Mouse (Mus musculus) embryonic facial prominence, embryonic 11.5 days (tissue): ENCODE results near the gene Fbxo31. TPM values are rescaled to one million over a fixed set of nuclear protein-coding genes. Genes with fewer than 3 reads are reported as not detected.
"Not testable (repeated sequence)": the region's sequence is repeated elsewhere in the genome, so short reads cannot be mapped to it uniquely, and the experiment has no call there.

ENCODE experiments used
- ATAC-seq: fragments of 200-750 bp; cut with Nextera tagmentation; replicated peaks from 2 replicates; pipeline ENCODE4 v1.8.0; 2017; ENCODE audit warnings: low read depth; ENCODE audit not compliant: insufficient number of reproducible peaks, low FRiP score, low TSS enrichment
- DNase-seq: peaks from one replicate; pipeline ENCODE4 v3.0.0-alpha.2; 2015; ENCODE audit warnings: low spot score
- H3K27ac ChIP-seq: fragments of 300-500 bp; sonication (generic); replicated peaks from 2 replicates; pipeline ENCODE4 v1.5.1; 2014; ENCODE audit warnings: mild to moderate bottlenecking, low read depth, low read length, control low read depth
- H3K27me3 ChIP-seq: fragments of 300-500 bp; sonication (generic); 2 replicates; pipeline ENCODE4 v1.6.1; 2014; ENCODE audit warnings: mild to moderate bottlenecking, low read length, moderate library complexity, mixed read lengths; ENCODE audit not compliant: control insufficient read depth, insufficient read depth
- H3K36me3 ChIP-seq: fragments of 300-500 bp; sonication (generic); replicated peaks from 2 replicates; pipeline ENCODE4 v1.6.1; 2014; ENCODE audit warnings: low read depth, mild to moderate bottlenecking, low read length, moderate library complexity, mixed read lengths; ENCODE audit not compliant: control insufficient read depth, insufficient read depth
- H3K4me1 ChIP-seq: fragments of 300-500 bp; sonication (generic); 2 replicates; pipeline ENCODE4 v1.6.1; 2014; ENCODE audit warnings: low read length, mixed read lengths; ENCODE audit not compliant: control insufficient read depth, insufficient read depth
- H3K4me2 ChIP-seq: fragments of 300-500 bp; sonication (generic); 2 replicates; pipeline ENCODE4 v1.6.1; 2014; ENCODE audit warnings: low read depth, mild to moderate bottlenecking, control low read depth, low read length, moderate library complexity
- H3K4me3 ChIP-seq: fragments of 300-500 bp; sonication (generic); 2 replicates; pipeline ENCODE4 v1.5.1; 2014; ENCODE audit warnings: low read depth, low read length, control low read depth
- H3K9ac ChIP-seq: fragments of 300-500 bp; sonication (generic); replicated peaks from 2 replicates; pipeline ENCODE4 v1.6.1; 2014; ENCODE audit warnings: mild to moderate bottlenecking, control low read depth, low read length
- H3K9me3 ChIP-seq: fragments of 300-500 bp; sonication (generic); replicated peaks from 2 replicates; pipeline ENCODE4 v1.6.1; 2016; ENCODE audit warnings: mild to moderate bottlenecking, low read length, inconsistent platforms, mixed read lengths; ENCODE audit not compliant: control insufficient read depth
- WGBS: fragments of 180-500 bp; shearing (Covaris S2); extraction: QIAGEN DNeasy Blood & Tissue Kit; methylation state at CpG from one replicate; pipeline ENCODE4 v1.1.7; 2014; 5-methylcytosine and 5-hydroxymethylcytosine counted together
- polyA plus RNA-seq: library from polyadenylated mRNA; unstranded; fragments of >200 nt; fragmentation: Nextera tagmentation; extraction: Ambion mirVana; gene quantifications from 2 replicates; pipeline ENCODE4 v1.2.1, GENCODE M21; 2014

Gene Fbxo31
- polyA plus RNA-seq, 1 experiment from 2014 or later: 12.9 TPM

DNA sequence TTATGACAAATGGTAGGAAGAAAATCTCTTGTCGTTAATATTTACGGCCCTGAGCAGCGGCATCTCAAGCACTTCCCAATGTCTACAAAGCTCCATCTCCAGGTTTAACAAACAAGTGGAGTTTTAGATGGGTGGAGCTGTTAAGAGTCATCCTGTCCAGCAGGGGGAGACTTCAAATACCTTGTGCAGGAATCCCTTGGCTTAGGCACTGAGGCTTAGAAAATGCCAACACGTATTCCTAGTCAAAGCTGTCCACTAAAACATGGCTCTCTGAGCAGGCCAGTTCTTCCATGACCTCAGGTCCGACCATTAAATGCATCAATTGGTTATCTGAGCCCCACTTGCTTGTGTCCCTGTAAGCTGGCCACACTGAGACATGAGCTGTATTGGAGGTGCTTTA lies 29.1 kb upstream of the Fbxo31 start:
- H3K9me3 ChIP-seq: no peaks in the 10 kb centered on the region
- no peak overlapping the region for H3K4me2 ChIP-seq
- no peak overlapping the region for H3K4me3 ChIP-seq
- DNase-seq (no peak), ATAC-seq (no peak)
- H3K27ac ChIP-seq: no peak overlapping the region
- no peaks in the 10 kb centered on the region for H3K27me3 ChIP-seq
- H3K36me3 ChIP-seq: peaks cover 12% of the 10 kb centered on the region
- H3K4me1 ChIP-seq: no peaks in the 10 kb centered on the region
- H3K9ac ChIP-seq: no peak overlapping the region
- WGBS: 87% methylated on average over 5 of the region's 5 CpGs

DNA sequence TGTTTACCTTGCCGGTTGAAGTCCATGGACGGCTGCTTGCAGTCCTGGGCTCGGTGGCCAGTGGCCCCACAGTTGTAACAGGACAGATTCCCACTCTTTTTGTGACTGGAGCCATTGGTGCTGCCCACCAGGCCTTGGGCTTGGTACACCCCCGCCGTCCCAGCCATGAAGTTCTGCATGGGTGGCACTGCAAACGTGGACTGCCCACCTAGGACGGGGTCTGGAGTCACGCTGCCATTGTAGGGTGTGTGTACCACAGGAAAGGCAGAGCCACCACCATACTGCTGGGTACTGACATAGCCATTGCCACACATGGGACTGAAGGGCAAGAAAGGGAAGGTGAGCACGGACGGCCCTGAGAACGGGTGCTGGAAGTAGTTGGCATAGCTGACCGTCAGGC lies 25.2 kb upstream of the Fbxo31 start:
- H3K27ac ChIP-seq: no peak overlapping the region
- no peak overlapping the region for H3K4me2 ChIP-seq
- DNase-seq (no peak), ATAC-seq (no peak)
- no peak overlapping the region for H3K9ac ChIP-seq
- 95% methylated on average over 12 of the region's 12 CpGs for WGBS
- H3K4me1 ChIP-seq: no peaks in the 10 kb centered on the region
- no peaks in the 10 kb centered on the region for H3K9me3 ChIP-seq
- H3K4me3 ChIP-seq: no peak overlapping the region
- no peaks in the 10 kb centered on the region for H3K27me3 ChIP-seq
- peaks cover 19% of the 10 kb centered on the region for H3K36me3 ChIP-seq

DNA sequence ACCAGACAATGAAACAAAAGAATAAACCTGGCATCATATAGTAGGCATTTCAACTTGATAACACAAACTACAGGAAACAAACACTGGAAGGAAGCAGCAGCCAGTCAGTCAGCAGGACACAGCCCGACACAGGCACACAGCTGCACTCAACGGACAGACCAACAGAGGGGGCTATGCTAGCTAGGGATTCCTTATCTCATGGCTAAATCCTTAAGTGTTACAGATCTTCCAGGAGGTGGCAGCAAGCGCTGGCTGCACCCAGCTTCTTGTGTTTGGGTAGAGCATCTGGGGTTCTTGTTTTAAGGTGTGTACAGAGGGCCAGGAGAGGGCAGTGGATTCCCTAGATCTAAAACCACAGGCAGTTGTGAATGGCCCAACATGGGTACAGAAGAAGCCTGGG lies 24.3 kb upstream of the Fbxo31 start:
- no peaks in the 10 kb centered on the region for H3K27me3 ChIP-seq
- no peaks in the 10 kb centered on the region for H3K4me1 ChIP-seq
- no peak overlapping the region for H3K27ac ChIP-seq
- H3K36me3 ChIP-seq: peaks cover 16% of the 10 kb centered on the region
- peak; percentile 77 for DNase-seq
- 33% methylated on average over 3 of the region's 3 CpGs for WGBS
- ATAC-seq: no peak
- no peak overlapping the region for H3K4me2 ChIP-seq
- no peak overlapping the region for H3K4me3 ChIP-seq
- no peak overlapping the region for H3K9ac ChIP-seq
- no peaks in the 10 kb centered on the region for H3K9me3 ChIP-seq

DNA sequence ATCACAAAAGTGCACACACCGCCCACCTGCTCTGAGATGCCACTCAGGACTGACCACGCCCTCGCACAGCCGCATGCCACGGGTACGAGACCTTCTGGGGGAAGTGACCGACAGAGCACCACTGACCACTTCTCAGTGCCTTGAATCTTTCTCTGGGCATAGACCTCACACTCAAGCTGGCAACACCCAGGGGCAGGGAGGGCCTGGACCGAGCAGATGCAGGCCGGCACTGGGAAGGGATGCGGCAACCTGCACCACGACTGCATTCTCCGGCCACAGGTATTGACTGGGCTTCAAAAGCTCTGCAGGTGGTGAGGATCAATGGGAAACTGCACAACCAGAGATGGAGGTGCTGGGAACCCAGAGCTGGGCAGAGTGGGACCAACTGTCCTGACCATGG lies 23.8 kb upstream of the Fbxo31 start:
- H3K9ac ChIP-seq: no peak overlapping the region
- H3K36me3 ChIP-seq: peaks cover 16% of the 10 kb centered on the region
- no peaks in the 10 kb centered on the region for H3K4me1 ChIP-seq
- no peak overlapping the region for H3K4me2 ChIP-seq
- WGBS: 94% methylated on average over 12 of the region's 12 CpGs
- H3K9me3 ChIP-seq: no peaks in the 10 kb centered on the region
- H3K4me3 ChIP-seq: no peak overlapping the region
- no peak for DNase-seq
- ATAC-seq: no peak
- H3K27me3 ChIP-seq: no peaks in the 10 kb centered on the region
- no peak overlapping the region for H3K27ac ChIP-seq

DNA sequence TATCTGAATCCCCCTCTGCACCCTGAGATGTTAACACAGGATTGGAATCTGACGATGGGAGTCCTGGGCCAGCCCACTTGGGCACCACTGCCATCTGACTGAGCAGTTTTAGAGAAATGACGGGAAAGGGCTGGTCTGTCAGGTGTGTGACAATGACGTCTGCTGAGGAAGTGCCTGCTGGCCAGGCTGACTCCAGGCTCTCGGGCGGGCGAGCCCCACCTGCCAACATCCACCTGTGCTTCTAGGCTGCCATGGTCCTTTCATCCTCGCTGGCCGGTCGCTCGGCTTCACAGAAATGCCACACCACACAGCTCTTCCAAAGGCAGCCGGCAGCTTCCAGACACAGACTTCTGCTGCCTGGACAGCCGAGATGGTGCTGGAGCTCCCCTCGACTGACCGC lies 21.2 kb upstream of the Fbxo31 start:
- Histone ChIP-seq H3K4me3 (no peak overlapping the region), H3K4me2 (no peak overlapping the region), H3K27me3 (no peaks in the 10 kb centered on the region), H3K4me1 (no peaks in the 10 kb centered on the region), H3K9me3 (no peaks in the 10 kb centered on the region), H3K36me3 (peaks cover 12% of the 10 kb centered on the region), H3K9ac (no peak overlapping the region), H3K27ac (no peak overlapping the region)
- DNase-seq (no peak), ATAC-seq (no peak)
- 85% methylated on average over 14 of the region's 14 CpGs for WGBS

DNA sequence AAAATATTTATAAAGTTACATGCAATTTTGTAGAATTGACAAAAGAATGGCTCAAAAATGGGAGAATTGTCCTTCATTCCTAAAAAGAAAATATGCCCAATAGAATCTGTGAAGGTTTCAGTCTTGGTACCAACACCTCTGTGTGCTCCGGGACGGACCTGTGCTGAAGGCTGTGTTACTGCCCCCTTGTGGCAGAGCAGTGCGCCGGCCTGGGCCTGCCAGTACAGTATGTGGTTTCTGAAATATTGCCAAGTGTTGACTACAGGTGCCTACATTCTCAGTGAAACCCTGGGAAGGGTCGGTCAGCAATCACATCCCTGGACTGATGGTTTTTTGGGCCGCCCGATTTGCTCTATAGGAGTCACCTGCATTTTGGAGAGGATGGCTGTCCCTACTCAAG lies 20.3 kb upstream of the Fbxo31 start:
- no peak overlapping the region for H3K9ac ChIP-seq
- ATAC-seq: peak; percentile 74; the same call in 1 of the 2 replicates
- no peaks in the 10 kb centered on the region for H3K9me3 ChIP-seq
- peaks cover 13% of the 10 kb centered on the region for H3K36me3 ChIP-seq
- H3K4me2 ChIP-seq: no peak overlapping the region
- H3K4me1 ChIP-seq: no peaks in the 10 kb centered on the region
- peak; percentile 84 for DNase-seq
- H3K27me3 ChIP-seq: no peaks in the 10 kb centered on the region
- H3K4me3 ChIP-seq: no peak overlapping the region
- WGBS: 33% methylated on average over 7 of the region's 7 CpGs
- no peak overlapping the region for H3K27ac ChIP-seq

DNA sequence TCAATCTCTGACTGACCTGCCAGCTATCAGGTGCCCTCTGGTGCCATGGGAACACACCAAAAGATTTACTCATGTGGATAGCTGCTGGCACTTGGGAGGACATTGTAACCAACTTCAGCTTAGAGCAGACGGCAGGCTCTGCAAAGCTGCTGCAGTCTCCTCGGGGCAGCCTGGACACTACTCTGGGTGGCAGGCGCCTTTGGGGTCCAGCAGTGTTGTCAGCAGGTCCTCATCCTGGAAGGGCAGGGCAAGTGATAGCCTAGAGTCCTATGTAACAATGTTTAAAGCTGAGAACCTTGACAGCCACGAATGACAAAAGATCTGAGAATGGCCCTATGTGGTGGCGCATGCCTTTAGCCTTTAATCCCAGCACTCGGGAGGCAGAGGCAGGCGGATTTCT lies 19.6 kb upstream of the Fbxo31 start:
- no peak for DNase-seq
- Histone ChIP-seq H3K27me3 (no peaks in the 10 kb centered on the region), H3K36me3 (peaks cover 10% of the 10 kb centered on the region), H3K9me3 (no peaks in the 10 kb centered on the region), H3K4me1 (no peaks in the 10 kb centered on the region), H3K27ac (no peak overlapping the region), H3K9ac (no peak overlapping the region), H3K4me2 (no peak overlapping the region), H3K4me3 (no peak overlapping the region)
- 91% methylated on average over 7 of the region's 7 CpGs for WGBS
- ATAC-seq: no peak

DNA sequence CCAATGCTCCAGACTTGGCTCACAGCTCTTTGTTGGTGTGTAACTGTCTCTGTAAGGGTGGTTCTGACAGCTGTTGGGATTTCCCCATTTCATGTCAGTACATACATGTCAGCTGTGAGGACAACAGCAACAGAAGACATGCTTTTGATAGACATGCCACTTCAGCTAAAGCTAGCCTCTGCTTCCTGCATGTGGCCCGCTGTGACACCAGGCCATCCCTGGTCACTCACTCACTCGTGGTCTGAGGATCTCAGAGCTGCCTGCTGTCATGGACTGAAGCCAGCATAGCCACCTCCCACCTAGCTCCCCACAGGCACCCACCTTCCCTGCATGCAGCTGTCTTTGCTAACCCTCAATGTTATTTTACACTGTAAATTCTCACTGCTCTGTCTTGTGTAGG lies 18.9 kb upstream of the Fbxo31 start:
- WGBS: 93% methylated on average over 2 of the region's 2 CpGs
- not testable (repeated sequence) for H3K9me3 ChIP-seq, H3K36me3 ChIP-seq

More for the DNA sequence above, 18.9 kb upstream of the Fbxo31 start:
- not testable (repeated sequence) for ATAC-seq, H3K4me1 ChIP-seq, H3K4me3 ChIP-seq, H3K9ac ChIP-seq, DNase-seq, H3K27me3 ChIP-seq, H3K4me2 ChIP-seq, H3K27ac ChIP-seq
